Mouse (Mus musculus) ES-E14 (cell line): ENCODE measurements at regions not wholly inside any gene's neighbourhood (a gene's known extent, or its start where the extent isn't known, plus 50 kb on each side); places are given as distances from the start of the nearest gene placed in this dataset.
A peak's percentile ranks its signal among the peaks of the same experiment; 100 is the strongest.

Experiments
- DNase-seq: peaks from one replicate; pipeline ENCODE4 v3.0.0-alpha.2; 2013; ENCODE audit warnings: low read depth, low spot score
- H3K27ac ChIP-seq: 2 replicates; pipeline ENCODE4 v1.5.1; 2012; ENCODE audit warnings: low read depth, mild to moderate bottlenecking, low read length, moderate library complexity, mixed read lengths; ENCODE audit not compliant: poor library complexity, insufficient read depth, severe bottlenecking
- H3K36me3 ChIP-seq: 2 replicates; pipeline ENCODE4 v1.6.1; 2012; ENCODE audit warnings: mild to moderate bottlenecking, low read length, moderate library complexity, mixed read lengths; ENCODE audit not compliant: control insufficient read depth, poor library complexity, insufficient read depth, severe bottlenecking
- H3K4me1 ChIP-seq, 2 experiments: fragments of 150-350 bp in 1 of 2; sonication (generic) in 1 of 2; 2 replicates each; pipeline ENCODE4 v1.6.1; 2012; ENCODE audit warnings: low read length in 2 of 2, mild to moderate bottlenecking in 1 of 2, mixed read lengths in 1 of 2; ENCODE audit not compliant: control insufficient read depth in 2 of 2, insufficient read depth in 2 of 2, poor library complexity in 1 of 2
- H3K4me3 ChIP-seq, 2 experiments: fragments of 150-350 bp in 1 of 2; sonication (generic) in 1 of 2; 2 replicates each; pipeline ENCODE4 v1.5.1; 2012; ENCODE audit warnings: low read length in 2 of 2, low read depth in 1 of 2, mild to moderate bottlenecking in 1 of 2, mixed read lengths in 1 of 2; ENCODE audit not compliant: insufficient read depth in 1 of 2, poor library complexity in 1 of 2, severe bottlenecking in 1 of 2
- H3K9ac ChIP-seq: 2 replicates; pipeline ENCODE4 v1.6.1; 2012; ENCODE audit warnings: low read depth, mild to moderate bottlenecking, low read length, mixed read lengths; ENCODE audit not compliant: poor library complexity, insufficient read depth, severe bottlenecking
- H3K9me3 ChIP-seq: fragments of 150-350 bp; sonication (generic); 2 replicates; pipeline ENCODE4 v1.6.1; 2012; ENCODE audit warnings: low read depth, mild to moderate bottlenecking, low read length; ENCODE audit not compliant: control insufficient read depth, insufficient read depth
- CHD2 ChIP-seq: IDR thresholded peaks from 2 replicates; pipeline ENCODE4 v1.6.1; 2014; ENCODE audit warnings: mild to moderate bottlenecking, low read depth, low read length, inconsistent platforms
- HCFC1 ChIP-seq: IDR thresholded peaks from 2 replicates; pipeline ENCODE4 v1.6.1; 2012; ENCODE audit warnings: low read length, inconsistent platforms, borderline replicate concordance; ENCODE audit not compliant: insufficient read depth
- MAFK ChIP-seq: IDR thresholded peaks from 2 replicates; pipeline ENCODE4 v1.6.1; 2014; ENCODE audit warnings: mild to moderate bottlenecking, low read depth, low read length, inconsistent platforms; ENCODE audit not compliant: insufficient read depth
- ZC3H11A ChIP-seq: IDR thresholded peaks from 2 replicates; pipeline ENCODE4 v1.6.1; 2012; ENCODE audit warnings: low read depth, mild to moderate bottlenecking, inconsistent platforms, low read length, borderline replicate concordance
- ZNF384 ChIP-seq: IDR thresholded peaks from 2 replicates; pipeline ENCODE4 v1.6.1; 2012; ENCODE audit warnings: low read depth, low read length, inconsistent platforms
- in situ Hi-C, 2 experiments: fragments of 600-800 bp; cut with MboI; formaldehyde crosslinking; loops; one replicate each; pipeline ENCODE4 v1.15.1; 2025; ENCODE audit warnings: low sequenced_read_pairs in 2 of 2, inconsistent platforms in 1 of 2; ENCODE audit not compliant: unreplicated experiment in 2 of 2

DNA sequence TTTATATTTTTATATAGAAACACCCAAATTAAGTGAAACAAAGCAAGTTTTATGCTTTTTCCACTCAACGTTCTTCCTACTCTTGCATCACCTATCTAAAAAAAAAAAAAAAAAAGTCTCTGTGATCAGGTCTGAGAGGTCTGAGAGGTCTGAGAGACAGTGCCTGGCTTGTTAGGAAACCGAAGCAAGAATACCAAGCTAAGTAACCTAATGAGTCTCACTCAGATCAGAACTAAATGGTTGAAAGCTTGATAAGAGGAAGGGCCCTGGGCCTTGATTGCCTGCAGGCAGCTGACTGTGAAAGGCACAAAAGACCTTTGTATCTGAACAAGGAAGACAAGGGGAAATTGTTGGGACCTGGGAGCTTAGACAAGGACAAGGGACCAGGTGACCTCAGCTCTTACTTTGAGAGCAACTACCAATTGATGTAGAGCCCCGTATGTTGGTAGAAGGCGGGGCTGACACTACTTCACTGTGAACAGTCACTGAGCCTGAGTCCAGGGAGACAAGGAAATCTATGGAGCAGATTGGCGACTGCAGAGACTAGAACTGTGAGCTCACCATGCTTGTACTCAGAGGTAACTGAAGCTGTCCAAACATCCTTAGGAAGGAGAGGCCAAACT, 362.8 kb upstream of the Lrrc3b start:
- DNase-seq: peak; percentile 26
- Histone ChIP-seq H3K4me1 (peaks cover 0 to 2% of the 10 kb centered on the region in 2 experiments; a peak in 1 of 4 replicates), H3K9me3 (no peaks in the 10 kb centered on the region), H3K9ac (no peak overlapping the region), H3K27ac (no peak overlapping the region), H3K36me3 (no peaks in the 10 kb centered on the region), H3K4me3 (no peak overlapping the region)
- TF ChIP-seq CHD2: no peak
- TF ChIP-seq HCFC1: no peak
- TF ChIP-seq MAFK: no peak
- in situ Hi-C loops: no loop called here

DNA sequence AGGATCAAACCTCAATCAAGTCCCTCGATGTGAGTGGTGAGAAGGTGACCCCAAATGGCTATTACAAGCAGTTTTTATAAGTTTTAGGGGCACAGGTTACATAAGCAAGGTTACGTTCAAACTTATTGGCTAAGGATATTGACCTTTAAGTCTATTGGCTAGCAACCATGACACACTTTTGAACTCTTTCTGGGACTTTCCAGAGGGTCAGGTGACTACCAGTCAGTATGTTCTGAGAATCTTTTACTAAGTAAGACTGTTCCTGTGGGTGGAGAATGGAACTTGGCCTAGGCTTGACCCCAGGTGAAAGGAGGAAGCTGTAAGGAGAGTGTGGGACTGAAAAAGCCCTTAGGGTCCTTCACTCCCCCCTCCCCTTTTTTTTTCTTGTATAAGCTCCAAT, 370.3 kb upstream of the Lrrc3b start:
- DNase-seq: no peak
- in situ Hi-C loops: no loop called here
- no peaks in the 10 kb centered on the region for H3K36me3 ChIP-seq

DNA sequence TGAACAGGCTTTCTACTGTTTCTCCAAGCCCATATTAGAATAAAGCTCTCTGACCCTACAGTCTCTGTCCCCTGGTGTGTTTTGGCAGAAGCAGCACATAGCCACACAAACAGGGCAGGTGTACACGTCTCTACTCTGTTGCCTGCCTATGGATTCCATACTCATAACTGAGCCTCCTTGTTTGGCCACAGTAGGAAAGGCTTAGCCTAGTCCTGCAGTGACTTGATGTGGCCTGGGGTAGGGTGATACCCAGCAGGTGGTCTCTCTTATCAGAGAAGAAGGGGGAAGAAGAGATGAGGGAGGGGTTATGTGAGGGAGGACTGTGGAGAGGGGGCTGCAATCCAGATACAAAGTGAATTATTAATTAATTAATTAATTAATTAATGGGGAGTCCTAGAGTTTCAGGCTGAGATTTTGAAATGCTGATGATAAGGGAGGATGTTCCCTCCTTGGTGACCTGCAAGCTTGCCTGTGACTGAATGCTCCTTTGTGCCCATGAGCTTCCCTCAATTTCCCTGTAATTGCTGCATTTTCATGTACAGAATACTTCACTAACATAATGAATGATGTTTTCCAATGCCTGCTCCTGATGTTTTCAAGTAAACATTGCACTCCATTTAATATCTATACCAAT, 402.7 kb upstream of the Lrrc3b start:
- TF ChIP-seq ZC3H11A (no peak), ZNF384 (no peak), HCFC1 (no peak)
- Histone ChIP-seq H3K9me3 (no peaks in the 10 kb centered on the region), H3K4me1 (0 out of 4 replicates have a peak, but pooled peaks cover 0 to 2% of the 10 kb centered on the region in 2 experiments), H3K9ac (no peak overlapping the region), H3K27ac (no peak overlapping the region), H3K36me3 (no peaks in the 10 kb centered on the region), H3K4me3 (no peak overlapping the region)
- in situ Hi-C loops: loop anchor here in 1 of 2 experiments (10.0 kb wide), 1 partner anchor 47 kb away; no protein-coding TSS in a partner anchor
- DNase-seq: no peak

More for the DNA sequence above, 370.3 kb upstream of the Lrrc3b start:
- no peak overlapping the region for H3K4me3 ChIP-seq
- no peak overlapping the region for H3K27ac ChIP-seq
- H3K9ac ChIP-seq: no peak overlapping the region
- H3K4me1 ChIP-seq: no peaks in the 10 kb centered on the region
- no peaks in the 10 kb centered on the region for H3K9me3 ChIP-seq
- TF ChIP-seq ZC3H11A (no peak), HCFC1 (no peak), MAFK (no peak), CHD2 (no peak), ZNF384 (no peak)

DNA sequence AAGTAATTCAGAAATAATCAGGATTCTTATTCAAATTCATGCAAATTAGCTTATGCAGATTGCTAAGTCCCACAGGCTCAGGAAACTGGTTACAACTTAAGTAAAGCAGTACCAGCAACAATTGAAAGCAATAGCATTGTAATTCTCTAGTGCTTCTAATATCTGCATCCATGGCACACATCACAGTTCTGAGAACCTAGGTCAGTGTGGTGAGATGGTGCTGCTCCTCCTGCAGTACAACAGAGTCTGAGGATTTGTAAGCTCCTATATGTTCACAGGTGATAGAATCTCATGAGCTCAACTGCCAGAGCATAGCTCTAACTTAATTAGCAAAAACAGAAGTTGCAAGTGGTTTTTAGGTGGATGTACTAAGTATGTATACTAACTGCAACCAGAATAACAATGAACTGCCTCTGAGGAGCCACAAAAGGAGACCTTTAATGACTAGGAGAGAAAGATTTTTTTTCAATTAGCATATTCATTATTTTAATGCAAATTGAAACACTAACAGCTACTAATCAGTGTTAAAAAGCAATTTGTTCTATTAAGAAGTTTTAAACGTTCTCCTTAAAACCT, 403.3 kb upstream of the Lrrc3b start:
- in situ Hi-C loops: loop anchor here in 1 of 2 experiments (10.0 kb wide), 1 partner anchor 47 kb away; no protein-coding TSS in a partner anchor
- no peaks in the 10 kb centered on the region for H3K36me3 ChIP-seq
- H3K4me3 ChIP-seq: no peak overlapping the region
- H3K4me1 ChIP-seq: 0 out of 4 replicates have a peak, but pooled peaks cover 0 to 2% of the 10 kb centered on the region in 2 experiments
- no peaks in the 10 kb centered on the region for H3K9me3 ChIP-seq
- no peak overlapping the region for H3K27ac ChIP-seq
- no peak overlapping the region for H3K9ac ChIP-seq
- TF ChIP-seq HCFC1 (no peak), MAFK (no peak), ZC3H11A (no peak), CHD2 (no peak), ZNF384 (no peak)
- DNase-seq: no peak
